Mouse (Mus musculus): ENCODE measurements around the gene P2rx6. TPM values are rescaled to one million over a fixed set of nuclear protein-coding genes. Genes with fewer than 3 reads are reported as not detected.

The P2rx6 gene
- total RNA-seq, 2 experiments from 2014 or later: 0.73 to 1.4 TPM

- no peak for DNase-seq
- intact Hi-C loops (cut with DNase I): no loop called here
Observed at GRCm38 (mm10) chr16:17621936-17622335, 60.3 kb downstream of the P2rx6 start.

GRCm38 (mm10) chr16:17625488-17626268 lies 64.0 kb downstream of the P2rx6 start:
- no peak for DNase-seq
- intact Hi-C loops (cut with DNase I): no loop called here

- no peak for DNase-seq
- intact Hi-C loops (cut with DNase I): no loop called here
Observed at GRCm38 (mm10) chr16:17626269-17626555, 64.5 kb downstream of the P2rx6 start.

Other genes with a start within 250 kb of the P2rx6 start
- 1 to 10 TPM; 2.6 to 2.7 TPM for gene Serpind1, start 230.5 kb upstream of the P2rx6 start, total RNA-seq (2021)
- gene Snap29, start 155.9 kb upstream of the P2rx6 start, total RNA-seq (2021): 10 to 100 TPM; 16.7 to 17.3 TPM
- 10 to 100 TPM; 57.2 to 58.4 TPM for gene Pi4ka, start 155.6 kb upstream of the P2rx6 start, total RNA-seq (2021)
- gene Crkl, start 109.9 kb upstream of the P2rx6 start, total RNA-seq (2021): 10 to 100 TPM; 23.4 to 27.4 TPM
- gene Aifm3, start 72.3 kb upstream of the P2rx6 start, total RNA-seq (2021): under 1 TPM in 1 of 2 experiments, not detected in 1; 0.11 TPM
- 10 to 100 TPM; 35.4 to 38.3 TPM for gene Lztr1, start 53.2 kb upstream of the P2rx6 start, total RNA-seq (2021)
- 10 to 100 TPM; 14.7 to 14.8 TPM for gene Thap7, start 30.7 kb upstream of the P2rx6 start, total RNA-seq (2021)
- gene Lrrc74b, start 638 bp upstream of the P2rx6 start, total RNA-seq (2021): under 1 TPM in 1 of 2 experiments, not detected in 1; 0.19 TPM
- gene Slc7a4, start 21.3 kb downstream of the P2rx6 start, total RNA-seq (2021): 1 to 10 TPM; 1.6 to 1.7 TPM
- 10 to 100 TPM; 19.4 to 23.2 TPM for gene Smpd4, start 57.5 kb downstream of the P2rx6 start, total RNA-seq (2021)
- gene Ccdc74a, start 84.6 kb downstream of the P2rx6 start, total RNA-seq (2021): under 1 TPM in 1 of 2 experiments, not detected in 1; 0.60 TPM
- gene Med15, start 171.0 kb downstream of the P2rx6 start, total RNA-seq (2021): 10 to 100 TPM; 26.2 to 26.6 TPM
- 10 to 100 TPM; 17.2 to 20.2 TPM for gene Klhl22, start 197.7 kb downstream of the P2rx6 start, total RNA-seq (2021)
- gene Scarf2, start 235.4 kb downstream of the P2rx6 start, total RNA-seq (2021): 1 to 10 TPM; 4.5 to 4.9 TPM

Data from heart, postnatal 36 days (tissue).